22 mouse cellular contexts compared by ENCODE assay signal in genomic region chr8:6813816-6814215, GRCm38 (mm10).
DNase-seq lines count a peak whose midpoint lies in the region; ATAC-seq and TF ChIP-seq lines count a peak whose summit lies in the region.
"Had no signal": no experiment of that assay in that cellular context is flagged by ENCODE, and none has a peak within 500 bp of the region (broad histone marks: within the 10 kb centered on the region; RNA-seq: fewer than 3 reads in every experiment).

No protein-coding gene starts in this region.

- H3K9me3 ChIP-seq in kidney, postnatal 0 days (replicated peaks; ENCODE audit: low read length), result no peaks in the 10 kb centered on the region
- H3K9me3 ChIP-seq in midbrain, embryonic 13.5 days, result no peaks in the 10 kb centered on the region
- H3K9me3 ChIP-seq: embryonic facial prominence, embryonic 15.5 days; forebrain, embryonic 15.5 days; heart, embryonic 13.5 days; hindbrain, embryonic 12.5 days had no signal

- H3K9ac ChIP-seq in kidney, postnatal 0 days (ENCODE audit: low read depth, low read length), result no peak overlapping the region
- no peak overlapping the region for H3K9ac ChIP-seq in midbrain, embryonic 13.5 days (replicated peaks)
- H3K9ac ChIP-seq: embryonic facial prominence, embryonic 15.5 days; forebrain, embryonic 15.5 days; heart, embryonic 13.5 days; hindbrain, embryonic 12.5 days had no signal

- peak; percentile 19 for DNase-seq in kidney, postnatal 0 days (ENCODE audit: low spot score)
- no peak for DNase-seq in kidney, postnatal 25 days
- DNase-seq in 3T3-L1 (ENCODE audit: low read depth, low spot score) (peak; percentile 86), NIH3T3 (ENCODE audit: low read depth) (peak; percentile 4)
- no peak for DNase-seq in B cell, adult 2 months
- DNase-seq in left cerebral cortex, postnatal 25 days (ENCODE audit: low spot score in 2 of 2), result no peak
- DNase-seq: adrenal gland, postnatal 10 days; cerebellum, adult 11 months; cerebellum, adult 8-10 months; cerebellum, postnatal 14 days; gastrocnemius, postnatal 36 days; heart, adult 11 months; heart, postnatal 4 days had no signal

- no peak overlapping the region for H3K27ac ChIP-seq in kidney, postnatal 0 days
- peak overlapping the region; percentile 35; the same call in 1 of the 2 replicates for H3K27ac ChIP-seq in embryonic fibroblast, embryonic 13.5 days (ENCODE audit: insufficient read depth, low read length)
- H3K27ac ChIP-seq in midbrain, embryonic 13.5 days, result no peak overlapping the region
- H3K27ac ChIP-seq: embryonic facial prominence, embryonic 15.5 days; forebrain, embryonic 15.5 days; heart, embryonic 13.5 days; hindbrain, embryonic 12.5 days had no signal

- H3K4me1 ChIP-seq in kidney, postnatal 0 days (replicated peaks; ENCODE audit: insufficient read depth, low read length), result no peaks in the 10 kb centered on the region
- H3K4me1 ChIP-seq in embryonic fibroblast, embryonic 13.5 days (ENCODE audit: control insufficient read depth, insufficient read depth, low read length), result peaks cover 3% of the 10 kb centered on the region; the same call in 1 of the 2 replicates
- H3K4me1 ChIP-seq in midbrain, embryonic 13.5 days (replicated peaks), result no peaks in the 10 kb centered on the region
- H3K4me1 ChIP-seq: embryonic facial prominence, embryonic 15.5 days; forebrain, embryonic 15.5 days; heart, embryonic 13.5 days; hindbrain, embryonic 12.5 days had no signal

- no peaks in the 10 kb centered on the region for H3K36me3 ChIP-seq in kidney, postnatal 0 days (ENCODE audit: insufficient read depth, low read length)
- H3K36me3 ChIP-seq in midbrain, embryonic 13.5 days, result no peaks in the 10 kb centered on the region
- H3K36me3 ChIP-seq: embryonic facial prominence, embryonic 15.5 days; forebrain, embryonic 15.5 days; heart, embryonic 13.5 days; hindbrain, embryonic 12.5 days had no signal

- TF ChIP-seq CTCF in kidney, postnatal 0 days (IDR thresholded peaks at IDR 0.05; ENCODE audit: low read depth), result no peak
- no peak for TF ChIP-seq CTCF in embryonic fibroblast, embryonic 13.5 days (IDR thresholded peaks at IDR 0.05; ENCODE audit: borderline replicate concordance, insufficient read depth, low read length)

- no peak for TF ChIP-seq POLR2A in embryonic fibroblast, embryonic 13.5 days (IDR thresholded peaks at IDR 0.05; ENCODE audit: low read depth, low read length)

- 51% methylated on average over 3 of the region's 3 CpGs for WGBS in kidney, postnatal 0 days
- WGBS in midbrain, embryonic 13.5 days, result 87% methylated on average over 3 of the region's 3 CpGs

- no peaks in the 10 kb centered on the region for H3K27me3 ChIP-seq in kidney, postnatal 0 days (ENCODE audit: insufficient read depth, low read length)
- no peaks in the 10 kb centered on the region for H3K27me3 ChIP-seq in midbrain, embryonic 13.5 days
- H3K27me3 ChIP-seq: CH12.LX; embryonic facial prominence, embryonic 15.5 days; forebrain, embryonic 15.5 days; heart, embryonic 13.5 days; hindbrain, embryonic 12.5 days had no signal

- H3K4me3 ChIP-seq in kidney, postnatal 0 days (replicated peaks; ENCODE audit: low read depth, low read length), result no peak overlapping the region
- no peak overlapping the region for H3K4me3 ChIP-seq in embryonic fibroblast, embryonic 13.5 days (ENCODE audit: insufficient read depth, low read length)
- H3K4me3 ChIP-seq in midbrain, embryonic 13.5 days (replicated peaks), result no peak overlapping the region
- H3K4me3 ChIP-seq: embryonic facial prominence, embryonic 15.5 days; forebrain, embryonic 15.5 days; heart, embryonic 13.5 days; hindbrain, embryonic 12.5 days had no signal

- ATAC-seq in kidney, postnatal 0 days (replicated peaks; ENCODE audit: low FRiP score, low read depth), result no peak
- no peak for ATAC-seq in midbrain, embryonic 13.5 days
- ATAC-seq: forebrain, embryonic 15.5 days; hindbrain, embryonic 16.5 days; inflammation-experienced regulatory T-cells, adult 6 months had no signal

- no peak overlapping the region for H3K4me2 ChIP-seq in kidney, postnatal 0 days (ENCODE audit: low read length)
- H3K4me2 ChIP-seq in midbrain, embryonic 13.5 days (replicated peaks), result no peak overlapping the region
- H3K4me2 ChIP-seq: embryonic facial prominence, embryonic 15.5 days; forebrain, embryonic 15.5 days; heart, embryonic 13.5 days; hindbrain, embryonic 12.5 days had no signal

- intact Hi-C loops in left cerebral cortex, postnatal 25 days (cut with DNase I), result no loop called here

Comparison
In these comparisons a context has a peak if more than half of its experiments do, and no peak if none do; other contexts are left out.
1. DNase-seq: peak in kidney, postnatal 0 days (single experiment), 3T3-L1 (single experiment) and NIH3T3 (single experiment); none in kidney, postnatal 25 days (0 of 2), B cell, adult 2 months (0 of 2) and left cerebral cortex, postnatal 25 days (0 of 2).